Mouse (Mus musculus): Measurements from ENCODE around the gene Cdc26. TPM values are rescaled to one million over a fixed set of nuclear protein-coding genes. Genes with fewer than 3 reads are reported as not detected.

Gene Cdc26
- 40.1 TPM for polyA plus RNA-seq (2014; fragmentation: Illumina TruSeq; extraction: RNeasy Lipid Tissue Mini Kit (QIAGEN cat#74804); ENCODE audit: low replicate concordance)

DNA sequence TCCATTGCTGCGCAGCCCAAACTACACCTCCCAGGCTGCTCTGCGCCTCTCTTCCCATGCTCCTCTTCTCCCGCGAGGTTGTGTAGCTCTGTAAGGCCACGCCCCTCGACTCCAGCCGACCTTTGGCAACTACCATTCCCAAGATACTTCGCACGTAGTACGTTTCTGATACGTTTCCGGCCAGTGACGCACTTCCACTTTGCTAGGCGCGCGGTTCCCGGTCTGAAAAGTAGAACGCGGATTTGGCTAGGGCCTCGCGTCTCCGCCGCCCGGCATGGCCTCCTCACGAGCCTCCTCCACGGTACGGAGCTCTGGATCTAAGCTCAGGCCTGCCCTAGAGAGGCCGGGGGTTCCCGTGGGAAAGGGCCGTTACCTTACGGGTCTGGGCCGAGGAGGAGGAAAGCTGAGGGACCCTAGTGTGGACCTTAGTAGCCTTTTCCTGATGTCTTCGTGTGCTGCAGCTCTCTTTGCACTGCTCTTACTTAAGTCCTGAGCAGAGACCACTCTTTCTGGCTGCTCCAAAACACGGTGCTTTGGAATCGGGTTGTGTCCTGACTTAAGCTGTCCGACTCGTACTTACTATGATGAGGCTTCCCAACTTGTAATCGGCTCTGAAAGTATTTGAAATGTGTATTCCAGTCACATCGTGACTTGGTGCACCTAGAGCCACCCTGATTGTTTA, at the start of gene Cdc26, which contains the start of gene Prpf4:
Gene Cdc26 (minus strand): TSS at position 42 of the 682 bp plus-strand sequence.
Gene Prpf4 (plus strand): TSS at position 197 of the 682 bp plus-strand sequence.

DNA sequence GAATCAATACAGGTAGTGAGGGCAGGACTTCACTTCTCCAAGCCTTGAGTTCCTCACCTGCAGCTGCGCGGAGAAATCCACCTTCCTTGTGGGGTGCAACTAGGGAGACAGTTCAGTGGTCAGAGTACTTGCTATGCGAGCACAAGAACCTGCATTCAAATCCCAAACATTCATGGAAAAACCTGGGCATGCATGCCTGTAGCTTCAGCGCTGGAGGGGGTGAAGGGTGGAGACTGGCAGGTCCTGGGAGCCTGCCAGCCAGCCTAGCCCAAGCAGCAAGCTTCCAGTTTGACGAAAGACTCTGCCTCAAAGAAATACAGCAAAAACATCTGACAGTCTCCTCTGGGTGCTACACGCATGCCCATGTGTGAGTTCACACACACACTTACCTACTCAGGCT, 26.6 kb upstream of the Cdc26 start, which contains the start of gene Rnf183:
Gene Rnf183 (minus strand): TSS at position 172 of the 400 bp plus-strand sequence.

DNA sequence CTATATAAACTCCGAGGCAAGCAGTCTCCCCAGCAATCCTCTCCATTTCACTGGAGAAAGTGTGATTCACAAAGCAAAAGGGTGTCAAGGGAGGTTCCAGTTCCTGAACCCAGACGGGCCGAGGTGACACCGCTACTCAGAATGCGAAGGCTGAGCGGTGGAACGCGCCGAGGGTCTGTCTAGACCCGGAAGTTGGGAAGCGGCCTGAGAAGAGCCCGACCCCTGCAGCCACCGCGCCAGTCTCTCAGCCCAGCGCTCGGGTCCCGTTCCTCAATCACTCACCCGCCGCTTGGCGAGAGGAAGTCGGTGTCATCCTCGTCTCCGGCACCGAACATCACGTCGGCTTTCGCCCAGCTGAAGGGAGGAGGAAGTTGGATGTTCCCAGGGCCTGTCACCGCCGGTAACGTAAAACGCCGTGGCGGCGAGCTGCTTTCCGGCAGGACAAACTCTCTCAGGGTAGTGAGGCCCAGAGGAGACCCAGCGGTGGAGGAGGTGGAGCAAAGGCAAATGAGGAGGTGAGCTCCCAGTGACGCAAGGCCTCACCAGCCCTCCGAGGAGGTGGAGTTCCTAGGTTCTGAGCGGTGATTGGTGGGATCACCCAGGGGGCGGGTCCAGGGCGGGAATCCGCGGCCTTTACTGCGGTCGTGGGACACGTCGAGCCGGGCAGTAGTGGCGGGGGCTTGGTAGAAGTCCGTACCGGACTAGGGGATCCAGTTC, 48.2 kb downstream of the Cdc26 start, which contains the start of the genes Fkbp15 and Slc31a1:
Gene Fkbp15 (minus strand): TSS at position 461 of the 717 bp plus-strand sequence.
Gene Slc31a1 (plus strand): TSS at position 640 of the 717 bp plus-strand sequence.

Other genes with a start within 250 kb of the Cdc26 start
- gene Zfp37, start 177.6 kb downstream of the Cdc26 start, polyA plus RNA-seq (2014; fragmentation: Illumina TruSeq; extraction: RNeasy Lipid Tissue Mini Kit (QIAGEN cat#74804); ENCODE audit: low replicate concordance), result 4.9 TPM
- gene Slc31a2, start 146.1 kb downstream of the Cdc26 start, polyA plus RNA-seq (2014; fragmentation: Illumina TruSeq; extraction: RNeasy Lipid Tissue Mini Kit (QIAGEN cat#74804); ENCODE audit: low replicate concordance), result 3.2 TPM
- 11.2 TPM for gene Fkbp15, start 48.1 kb downstream of the Cdc26 start, polyA plus RNA-seq (2014; fragmentation: Illumina TruSeq; extraction: RNeasy Lipid Tissue Mini Kit (QIAGEN cat#74804); ENCODE audit: low replicate concordance)
- gene Slc31a1, start 47.9 kb downstream of the Cdc26 start, polyA plus RNA-seq (2014; fragmentation: Illumina TruSeq; extraction: RNeasy Lipid Tissue Mini Kit (QIAGEN cat#74804); ENCODE audit: low replicate concordance), result 518 TPM
- 6.1 TPM for gene Prpf4, start 155 bp upstream of the Cdc26 start, polyA plus RNA-seq (2014; fragmentation: Illumina TruSeq; extraction: RNeasy Lipid Tissue Mini Kit (QIAGEN cat#74804); ENCODE audit: low replicate concordance)
- gene Rnf183, start 26.6 kb upstream of the Cdc26 start, polyA plus RNA-seq (2014; fragmentation: Illumina TruSeq; extraction: RNeasy Lipid Tissue Mini Kit (QIAGEN cat#74804); ENCODE audit: low replicate concordance), result not detected
- gene Wdr31, start 62.3 kb upstream of the Cdc26 start, polyA plus RNA-seq (2014; fragmentation: Illumina TruSeq; extraction: RNeasy Lipid Tissue Mini Kit (QIAGEN cat#74804); ENCODE audit: low replicate concordance), result 0.52 TPM
- 1.9 TPM for gene Bspry, start 71.4 kb upstream of the Cdc26 start, polyA plus RNA-seq (2014; fragmentation: Illumina TruSeq; extraction: RNeasy Lipid Tissue Mini Kit (QIAGEN cat#74804); ENCODE audit: low replicate concordance)
- 0.48 TPM for gene Hdhd3, start 94.8 kb upstream of the Cdc26 start, polyA plus RNA-seq (2014; fragmentation: Illumina TruSeq; extraction: RNeasy Lipid Tissue Mini Kit (QIAGEN cat#74804); ENCODE audit: low replicate concordance)
- gene Alad, start 111.3 kb upstream of the Cdc26 start, polyA plus RNA-seq (2014; fragmentation: Illumina TruSeq; extraction: RNeasy Lipid Tissue Mini Kit (QIAGEN cat#74804); ENCODE audit: low replicate concordance), result 0.85 TPM
- 39.8 TPM for gene Pole3, start 116.4 kb upstream of the Cdc26 start, polyA plus RNA-seq (2014; fragmentation: Illumina TruSeq; extraction: RNeasy Lipid Tissue Mini Kit (QIAGEN cat#74804); ENCODE audit: low replicate concordance)
- 0.37 TPM for gene 4933430I17Rik, start 116.7 kb upstream of the Cdc26 start, polyA plus RNA-seq (2014; fragmentation: Illumina TruSeq; extraction: RNeasy Lipid Tissue Mini Kit (QIAGEN cat#74804); ENCODE audit: low replicate concordance)
- 2.5 TPM for gene Rgs3, start 151.2 kb upstream of the Cdc26 start, polyA plus RNA-seq (2014; fragmentation: Illumina TruSeq; extraction: RNeasy Lipid Tissue Mini Kit (QIAGEN cat#74804); ENCODE audit: low replicate concordance)

Data from small intestine, adult 10 weeks (tissue).